14 mouse cellular contexts compared by ENCODE assay signal in genomic region chr5:89748185-89748884, GRCm38 (mm10).
DNase-seq lines count a peak whose midpoint lies in the region; ATAC-seq and TF ChIP-seq lines count a peak whose summit lies in the region.
"Had no signal": no experiment of that assay in that cellular context is flagged by ENCODE, and none has a peak within 500 bp of the region (broad histone marks: within the 10 kb centered on the region; RNA-seq: fewer than 3 reads in every experiment).

No protein-coding gene starts in this region.

- ATAC-seq in common myeloid progenitor, adult 5-6 weeks (replicated peaks; ENCODE audit: low read depth, poor library complexity, severe bottlenecking), result peak; percentile 78
- peak; percentile 30; the same call in 1 of the 2 replicates for ATAC-seq in lung, postnatal 0 days

- no peak for TF ChIP-seq EP300 in lung, postnatal 0 days (IDR thresholded peaks at IDR 0.05)

- intact Hi-C loops in heart, postnatal 36 days (cut with DNase I), result no loop called here
- intact Hi-C loops in left cerebral cortex, postnatal 25 days (cut with DNase I), result no loop called here

- no peaks in the 10 kb centered on the region; the same call in 1 of the 2 replicates for H3K9me3 ChIP-seq in lung, postnatal 0 days (ENCODE audit: low read length)
- H3K9me3 ChIP-seq: limb, embryonic 12.5 days; midbrain, embryonic 10.5 days had no signal

- H3K27me3 ChIP-seq in lung, postnatal 0 days (replicated peaks; ENCODE audit: insufficient read depth, low read length), result no peaks in the 10 kb centered on the region
- H3K27me3 ChIP-seq: limb, embryonic 12.5 days had no signal

- H3K27ac ChIP-seq in lung, postnatal 0 days (ENCODE audit: low read length), result no peak overlapping the region
- H3K27ac ChIP-seq: limb, embryonic 12.5 days; midbrain, embryonic 10.5 days had no signal

- H3K9ac ChIP-seq in lung, postnatal 0 days (replicated peaks; ENCODE audit: low read depth), result no peak overlapping the region
- H3K9ac ChIP-seq: limb, embryonic 12.5 days had no signal

- no peaks in the 10 kb centered on the region for H3K4me1 ChIP-seq in lung, postnatal 0 days (ENCODE audit: insufficient read depth, low read depth, low read length)
- H3K4me1 ChIP-seq: limb, embryonic 12.5 days; midbrain, embryonic 10.5 days had no signal

- peak; percentile 23 for DNase-seq in heart, adult 18-20 months
- no peak for DNase-seq in heart, postnatal 36 days
- DNase-seq in heart, postnatal 4 days, result peak; percentile 26
- peak; percentile 26 for DNase-seq in lung, postnatal 0 days (ENCODE audit: low spot score)
- no peak for DNase-seq in cerebellum, postnatal 25 days
- no peak for DNase-seq in embryo, embryonic 10 days (ENCODE audit: low spot score)
- no peak for DNase-seq in left cerebral cortex, postnatal 25 days (ENCODE audit: low spot score in 2 of 2)
- DNase-seq: kidney, adult 8-10 months; layer of hippocampus, adult 9-11 months; thymus, adult 2 months had no signal

- WGBS in lung, postnatal 0 days, result 40% methylated on average over 2 of the region's 2 CpGs

- TF ChIP-seq CTCF in lung, postnatal 0 days (IDR thresholded peaks at IDR 0.05), result no peak

- H3K36me3 ChIP-seq in lung, postnatal 0 days (ENCODE audit: insufficient read depth, low read length), result no peaks in the 10 kb centered on the region
- H3K36me3 ChIP-seq: limb, embryonic 12.5 days; midbrain, embryonic 10.5 days had no signal

- H3K4me2 ChIP-seq in lung, postnatal 0 days (replicated peaks; ENCODE audit: low read depth, low read length), result no peak overlapping the region
- H3K4me2 ChIP-seq: limb, embryonic 12.5 days had no signal

- H3K4me3 ChIP-seq in lung, postnatal 0 days (ENCODE audit: low read depth, low read length), result no peak overlapping the region
- H3K4me3 ChIP-seq: erythroblast, embryonic 14.5 days; limb, embryonic 12.5 days; midbrain, embryonic 10.5 days had no signal

Comparison
In these comparisons a context has a peak if more than half of its experiments do, and no peak if none do; other contexts are left out.
1. DNase-seq: peak in heart, adult 18-20 months (2 of 2), heart, postnatal 4 days (single experiment) and lung, postnatal 0 days (single experiment); none in heart, postnatal 36 days (0 of 2), cerebellum, postnatal 25 days (0 of 2), embryo, embryonic 10 days (single experiment) and left cerebral cortex, postnatal 25 days (0 of 2).